Mouse (Mus musculus) intestine, embryonic 14.5 days (tissue): ENCODE data around the gene Ndufs3. TPM values are rescaled to one million over a fixed set of nuclear protein-coding genes. Genes with fewer than 3 reads are reported as not detected.
A peak's percentile ranks its signal among the peaks of the same experiment; 100 is the strongest.

Source experiments
- ATAC-seq: fragments of 200-750 bp; cut with Nextera tagmentation; replicated peaks from 2 replicates; pipeline ENCODE4 v1.8.0; 2017; ENCODE audit warnings: low read depth, moderate number of reproducible peaks, moderate TSS enrichment, moderate library complexity; ENCODE audit not compliant: low FRiP score, low TSS enrichment
- DNase-seq: peaks from one replicate; pipeline ENCODE4 v3.0.0-alpha.2; 2018; ENCODE audit warnings: low spot score
- H3K27ac ChIP-seq: fragments of 300-500 bp; sonication (generic); 2 replicates; pipeline ENCODE4 v1.5.1; 2014; ENCODE audit warnings: low read depth, mild to moderate bottlenecking, control low read depth
- H3K27me3 ChIP-seq: fragments of 300-500 bp; sonication (generic); replicated peaks from 2 replicates; pipeline ENCODE4 v1.6.1; 2014; ENCODE audit warnings: low read length, control low read depth; ENCODE audit not compliant: control insufficient read depth, insufficient read depth
- H3K36me3 ChIP-seq: fragments of 300-500 bp; sonication (generic); 2 replicates; pipeline ENCODE4 v1.6.1; 2014; ENCODE audit warnings: low read length, control low read depth; ENCODE audit not compliant: control insufficient read depth, insufficient read depth
- H3K4me1 ChIP-seq: fragments of 300-500 bp; sonication (generic); replicated peaks from 2 replicates; pipeline ENCODE4 v1.6.1; 2014; ENCODE audit warnings: low read length, control low read depth, mixed read lengths; ENCODE audit not compliant: control insufficient read depth, insufficient read depth
- H3K4me2 ChIP-seq: fragments of 300-500 bp; sonication (generic); 2 replicates; pipeline ENCODE4 v1.6.1; 2014; ENCODE audit warnings: low read length
- H3K4me3 ChIP-seq: fragments of 300-500 bp; sonication (generic); 2 replicates; pipeline ENCODE4 v1.5.1; 2014; ENCODE audit warnings: low read depth, low read length, control low read depth, mixed read lengths
- H3K9ac ChIP-seq: fragments of 300-500 bp; sonication (generic); 2 replicates; pipeline ENCODE4 v1.6.1; 2014; ENCODE audit warnings: mild to moderate bottlenecking, low read length
- H3K9me3 ChIP-seq: fragments of 300-500 bp; sonication (generic); 2 replicates; pipeline ENCODE4 v1.6.1; 2016; ENCODE audit warnings: low read length, control low read depth; ENCODE audit not compliant: control insufficient read depth
- WGBS: fragments of 180-500 bp; shearing (Covaris S2); extraction: QIAGEN DNeasy Blood & Tissue Kit; methylation state at CpG from one replicate; pipeline ENCODE4 v1.1.7; 2014; 5-methylcytosine and 5-hydroxymethylcytosine counted together
- polyA plus RNA-seq: library from polyadenylated mRNA; unstranded; fragments of >200 nt; fragmentation: Nextera tagmentation; extraction: Ambion mirVana; gene quantifications from 2 replicates; pipeline ENCODE4 v1.2.1, GENCODE M21; 2014

Gene Ndufs3
- polyA plus RNA-seq, 1 experiment from 2014 or later = 244 TPM

- Histone ChIP-seq H3K27me3 (no peaks in the 10 kb centered on the region), H3K27ac (no peak overlapping the region), H3K4me3 (no peak overlapping the region), H3K4me1 (peaks cover 10% of the 10 kb centered on the region; the same call in 1 of the 2 replicates), H3K36me3 (peaks cover 52% of the 10 kb centered on the region), H3K9me3 (no peaks in the 10 kb centered on the region), H3K9ac (no peak overlapping the region), H3K4me2 (no peak overlapping the region)
- ATAC-seq (no peak), DNase-seq (no peak)
- 100% methylated on average over 1 of the region's 1 CpGs for WGBS
Observed at GRCm38 (mm10) chr2:90850401-90850800, 54.2 kb downstream of the Ndufs3 start.

- Histone ChIP-seq H3K4me2 (peak overlapping the region; percentile 79), H3K36me3 (peaks cover 34% of the 10 kb centered on the region), H3K4me1 (peaks cover 10% of the 10 kb centered on the region; the same call in 1 of the 2 replicates), H3K4me3 (peak overlapping the region; percentile 88), H3K9ac (peak overlapping the region; percentile 87; the same call in 1 of the 2 replicates), H3K9me3 (no peaks in the 10 kb centered on the region), H3K27me3 (no peaks in the 10 kb centered on the region), H3K27ac (no peak overlapping the region)
- ATAC-seq = no peak
- DNase-seq = no peak
- WGBS = 91% methylated on average over 5 of the region's 5 CpGs
Observed at GRCm38 (mm10) chr2:90848331-90848730, 56.3 kb downstream of the Ndufs3 start.

DNA sequence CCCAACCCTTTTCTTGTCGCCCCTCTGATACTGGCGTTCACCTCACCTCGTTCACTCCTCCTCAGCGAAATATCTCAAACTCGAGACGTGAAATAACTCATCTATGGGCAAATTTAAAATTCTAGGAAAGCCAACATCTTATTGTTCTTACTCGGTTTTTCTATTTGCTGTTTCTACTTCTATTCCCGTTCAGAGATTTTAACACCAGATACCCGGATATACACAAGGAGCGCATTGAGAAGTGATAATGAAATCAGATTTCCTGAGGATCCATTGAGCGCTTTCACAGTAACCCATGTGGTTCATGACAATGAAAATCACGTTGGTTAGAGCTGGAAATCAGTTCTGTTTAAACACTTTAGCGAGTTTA lies 57.0 kb downstream of the Ndufs3 start:
- Histone ChIP-seq H3K27me3 (no peaks in the 10 kb centered on the region), H3K4me2 (peak overlapping the region; percentile 79), H3K4me3 (peak overlapping the region; percentile 88), H3K36me3 (peaks cover 27% of the 10 kb centered on the region), H3K9ac (peak overlapping the region; percentile 87), H3K27ac (peak overlapping the region; percentile 84), H3K9me3 (no peaks in the 10 kb centered on the region), H3K4me1 (peaks cover 10% of the 10 kb centered on the region; the same call in 1 of the 2 replicates)
- DNase-seq (no peak), ATAC-seq (no peak)
- WGBS = 1% methylated on average over 13 of the region's 13 CpGs

DNA sequence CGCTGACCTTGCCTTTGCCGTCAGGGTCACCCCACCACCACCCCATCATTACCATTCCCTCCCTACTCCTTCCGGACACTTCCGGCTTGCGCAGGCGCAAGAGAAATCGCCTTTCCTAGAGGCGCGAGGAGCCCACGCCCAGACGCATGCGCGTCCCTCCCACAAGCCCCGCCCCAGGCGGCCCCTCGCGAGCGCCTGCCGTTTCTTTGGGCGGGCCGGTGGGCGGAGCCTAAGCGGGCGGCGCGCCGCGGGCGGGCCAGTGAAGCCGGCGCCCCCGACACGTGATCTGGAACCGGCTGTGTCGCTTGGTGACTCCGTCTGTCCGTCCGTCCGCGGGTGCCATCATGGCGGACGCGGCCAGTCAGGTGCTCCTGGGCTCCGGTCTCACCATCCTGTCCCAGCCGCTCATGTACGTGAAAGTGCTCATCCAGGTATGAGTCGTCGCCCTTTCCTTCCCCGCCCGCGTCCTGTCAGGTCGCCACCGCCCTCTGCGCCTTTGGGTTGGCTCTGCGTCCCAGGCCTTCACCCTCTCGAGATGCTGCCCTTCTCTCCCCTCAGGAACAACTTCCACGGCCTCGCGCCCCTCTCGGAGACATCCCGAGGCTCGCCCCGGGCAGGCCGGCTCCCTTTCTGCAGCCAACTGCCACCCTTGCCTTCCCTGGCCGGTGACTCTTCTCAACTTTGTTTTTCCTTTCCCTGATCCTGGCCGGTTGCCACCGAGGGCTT lies 57.5 kb downstream of the Ndufs3 start, which contains the start of gene Mtch2:
Mtch2 (plus strand) TSS at position 201 of the 726 bp plus-strand sequence.
- Histone ChIP-seq H3K4me1 (peaks cover 10% of the 10 kb centered on the region; the same call in 1 of the 2 replicates), H3K9me3 (no peaks in the 10 kb centered on the region), H3K4me3 (peak within 1 kb of the TSS; percentile 88), H3K27me3 (no peaks in the 10 kb centered on the region), H3K36me3 (peaks cover 22% of the 10 kb centered on the region), H3K9ac (peak within 1 kb of the TSS; percentile 87), H3K27ac (peak within 1 kb of the TSS; percentile 84), H3K4me2 (peak within 1 kb of the TSS; percentile 83)
- peak; percentile 93 for ATAC-seq
- DNase-seq = peak; percentile 94
- WGBS = under 1% methylated on average over 63 of the region's 67 CpGs

DNA sequence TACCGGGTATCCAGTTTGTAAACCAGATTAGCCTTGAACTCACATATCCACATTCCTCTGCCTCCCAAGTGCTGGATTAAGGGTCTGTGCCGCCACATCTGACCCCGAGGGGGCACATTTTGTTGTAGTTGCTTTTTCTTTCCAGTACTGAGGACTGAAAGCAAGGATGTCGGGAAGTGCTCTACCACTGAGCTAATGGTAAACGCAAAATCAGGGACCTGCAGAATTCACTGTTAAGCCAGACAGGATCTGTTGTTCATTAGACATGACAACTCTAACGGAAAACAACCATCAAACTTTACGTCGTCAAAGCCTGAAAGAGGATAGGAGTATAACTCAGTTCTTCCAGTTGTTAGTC lies 58.1 kb downstream of the Ndufs3 start:
- DNase-seq (no peak), ATAC-seq (peak; percentile 41)
- H3K36me3 ChIP-seq = peaks cover 16% of the 10 kb centered on the region

DNA sequence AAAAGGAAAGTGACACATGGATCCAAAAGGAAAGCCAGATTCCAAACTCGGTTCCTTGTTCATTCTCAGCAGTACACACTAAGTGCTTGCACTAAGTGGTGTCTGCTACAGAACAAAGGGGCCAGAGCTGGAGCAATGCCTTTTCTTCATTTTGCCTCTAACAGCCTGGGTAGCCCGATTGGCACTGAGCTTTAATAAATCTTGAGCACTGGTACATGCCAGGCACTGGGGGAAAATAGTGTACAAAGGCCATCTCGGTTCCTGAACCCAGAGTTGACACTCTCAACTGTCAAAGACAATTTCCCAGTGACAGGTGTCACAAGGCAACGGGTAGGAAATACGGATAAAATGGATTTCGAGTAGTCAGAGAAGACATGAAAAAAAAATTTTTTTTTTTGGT lies 58.5 kb downstream of the Ndufs3 start:
- no peak for DNase-seq
- no peaks in the 10 kb centered on the region for H3K9me3 ChIP-seq
- WGBS = 47% methylated on average over 6 of the region's 6 CpGs
- peak overlapping the region; percentile 53 for H3K9ac ChIP-seq
- H3K27me3 ChIP-seq = no peaks in the 10 kb centered on the region
- H3K4me1 ChIP-seq = peaks cover 10% of the 10 kb centered on the region; the same call in 1 of the 2 replicates
- peak overlapping the region; percentile 83 for H3K4me2 ChIP-seq
- H3K4me3 ChIP-seq = peak overlapping the region; percentile 88
- peak overlapping the region; percentile 74 for H3K27ac ChIP-seq
- peaks cover 12% of the 10 kb centered on the region for H3K36me3 ChIP-seq
- 0 out of 2 replicates have a peak, but pooled peaks have one; percentile 0 for ATAC-seq

More for the DNA sequence above, 58.1 kb downstream of the Ndufs3 start:
- Histone ChIP-seq H3K9me3 (no peaks in the 10 kb centered on the region), H3K4me3 (peak overlapping the region; percentile 88), H3K27me3 (no peaks in the 10 kb centered on the region), H3K4me2 (peak overlapping the region; percentile 83), H3K9ac (peak overlapping the region; percentile 53), H3K4me1 (peaks cover 10% of the 10 kb centered on the region; the same call in 1 of the 2 replicates), H3K27ac (peak overlapping the region; percentile 74)
- WGBS = 3% methylated on average over 8 of the region's 8 CpGs

- 0 out of 2 replicates have a peak, but pooled peaks have one; percentile 6 for ATAC-seq
Observed at GRCm38 (mm10) chr2:90845234-90845633, 59.4 kb downstream of the Ndufs3 start.

More at GRCm38 (mm10) chr2:90845234-90845633, 59.4 kb downstream of the Ndufs3 start:
- DNase-seq = no peak
- Histone ChIP-seq H3K27ac (no peak overlapping the region), H3K36me3 (peaks cover 3% of the 10 kb centered on the region), H3K27me3 (no peaks in the 10 kb centered on the region), H3K4me3 (no peak overlapping the region), H3K4me2 (no peak overlapping the region), H3K4me1 (peaks cover 10% of the 10 kb centered on the region; the same call in 1 of the 2 replicates), H3K9ac (no peak overlapping the region), H3K9me3 (no peaks in the 10 kb centered on the region)
- WGBS = 72% methylated on average over 5 of the region's 5 CpGs
